Mouse (Mus musculus) fibroblast of lung, adult 2 months (primary cell): ENCODE results near the gene Ola1.

Experiments
- DNase-seq: peaks from one replicate; pipeline ENCODE4 v3.0.0-alpha.2; 2011; ENCODE audit warnings: low read depth

Gene Ola1

DNA sequence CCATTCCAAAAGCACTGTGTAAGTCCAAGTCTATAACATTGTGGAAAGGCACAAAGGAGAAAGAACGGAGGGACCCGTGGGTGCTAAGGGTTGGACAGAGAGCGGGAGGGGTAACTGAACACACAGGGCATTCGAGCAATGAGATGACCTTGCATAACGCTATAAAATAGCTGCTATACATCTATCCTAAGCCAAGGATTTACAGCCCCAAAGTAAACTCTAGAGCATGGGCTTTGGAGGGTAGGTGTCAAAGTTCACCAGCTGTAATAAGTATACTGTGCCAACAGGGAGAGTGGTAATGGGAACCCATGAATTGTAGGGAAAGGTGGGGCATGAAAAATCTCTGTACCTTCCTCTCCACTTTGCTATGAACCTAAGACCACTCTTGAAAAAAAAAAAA is at the start of gene Ola1:
Ola1 (minus strand) TSS at position 12 of the 400 bp plus-strand sequence.
- no peak for DNase-seq

DNA sequence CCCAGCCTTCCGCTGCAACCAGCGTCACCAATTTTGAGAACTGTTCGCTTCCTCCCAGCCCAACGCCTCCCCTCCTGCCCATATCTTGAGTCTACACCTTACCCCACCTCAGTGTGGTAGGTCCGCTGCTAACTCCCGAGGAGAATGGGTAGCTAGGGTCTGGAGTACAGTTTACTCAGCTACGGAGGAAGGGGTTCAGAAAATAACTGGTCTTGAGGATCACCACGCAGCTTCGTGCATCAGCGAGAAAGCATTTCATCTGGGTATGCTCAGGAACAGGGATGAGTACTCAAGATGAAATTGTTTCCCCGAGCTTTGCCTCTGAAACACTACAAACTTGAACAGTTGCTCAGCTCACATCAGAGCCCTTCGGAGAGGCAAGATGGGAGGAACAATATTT is 49.6 kb upstream of the Ola1 start:
- no peak for DNase-seq

DNA sequence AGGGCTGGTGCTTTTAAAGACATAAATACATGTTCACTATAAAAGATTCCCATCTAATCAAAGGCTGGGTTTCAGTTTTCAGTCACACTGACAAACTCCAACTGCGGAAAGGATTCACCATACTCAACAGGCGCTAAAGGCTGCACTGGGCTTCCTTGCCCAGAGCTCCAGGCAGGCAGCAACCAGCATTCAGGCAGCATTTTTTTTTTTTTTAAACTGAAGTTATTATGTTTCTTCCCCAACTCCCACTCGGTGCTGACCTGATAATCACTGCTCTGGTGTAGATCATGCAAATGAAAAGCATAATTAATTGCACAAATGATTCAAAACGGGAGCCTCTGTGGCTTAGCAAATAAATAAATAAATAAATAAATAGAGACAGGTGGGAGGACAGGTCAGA is 49.1 kb upstream of the Ola1 start:
- no peak for DNase-seq

DNA sequence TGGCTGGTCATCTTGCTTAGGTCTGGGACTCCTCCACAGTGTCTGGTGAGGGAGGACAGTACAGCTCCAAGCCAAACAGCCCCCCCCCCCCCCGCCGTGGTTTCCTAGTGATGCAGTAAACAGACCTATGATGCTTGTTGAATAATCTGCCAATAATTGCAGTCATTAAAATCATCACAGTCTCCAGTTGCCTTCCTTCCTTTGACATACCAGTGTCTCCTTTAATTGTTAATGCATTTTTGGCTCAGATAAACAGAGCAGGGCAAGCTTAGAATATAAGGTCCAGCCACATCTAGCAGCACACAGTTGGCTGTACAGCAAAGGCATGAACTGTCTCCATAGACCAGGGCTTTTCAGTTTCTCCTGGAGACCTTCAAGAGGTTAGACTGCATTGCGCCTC is 48.5 kb upstream of the Ola1 start:
- no peak for DNase-seq

DNA sequence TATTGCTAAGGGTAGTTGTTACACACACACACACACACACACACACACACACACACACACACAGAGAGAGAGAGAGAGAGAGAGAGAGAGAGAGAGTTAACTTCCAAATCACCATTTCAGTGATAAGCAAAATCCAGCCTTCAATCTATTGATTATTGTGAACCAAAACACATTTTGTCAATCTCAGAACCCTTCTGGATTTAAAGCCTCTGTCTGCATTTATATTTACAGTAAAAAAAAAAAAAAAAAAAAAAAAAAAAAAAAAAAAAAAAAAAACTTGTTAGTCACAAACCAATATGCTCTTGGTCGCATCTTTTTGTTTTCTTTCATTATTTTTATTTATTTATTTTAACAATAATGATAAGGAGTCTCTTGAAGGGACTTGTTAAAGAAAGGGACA is 47.9 kb upstream of the Ola1 start:
- DNase-seq = no peak

DNA sequence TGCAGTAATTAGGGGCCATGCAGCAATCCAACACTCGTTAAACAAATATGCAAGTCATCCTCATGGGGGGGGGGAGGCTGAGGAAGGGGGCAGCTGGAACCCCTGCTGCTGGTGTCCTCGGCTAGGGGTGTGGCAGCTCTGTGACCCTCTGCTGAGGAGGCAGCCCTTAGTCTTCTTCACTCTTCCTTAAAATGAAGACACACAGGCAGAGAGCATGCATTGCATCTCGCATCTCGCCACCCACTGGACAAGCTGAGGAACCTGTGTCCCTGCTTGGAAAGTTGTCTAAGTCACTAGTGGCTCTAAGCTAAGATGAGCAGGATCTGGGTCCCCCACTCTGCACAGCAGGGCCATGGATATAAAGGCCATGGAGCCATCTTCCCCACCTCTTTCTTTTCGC is 47.3 kb upstream of the Ola1 start:
- no peak for DNase-seq

DNA sequence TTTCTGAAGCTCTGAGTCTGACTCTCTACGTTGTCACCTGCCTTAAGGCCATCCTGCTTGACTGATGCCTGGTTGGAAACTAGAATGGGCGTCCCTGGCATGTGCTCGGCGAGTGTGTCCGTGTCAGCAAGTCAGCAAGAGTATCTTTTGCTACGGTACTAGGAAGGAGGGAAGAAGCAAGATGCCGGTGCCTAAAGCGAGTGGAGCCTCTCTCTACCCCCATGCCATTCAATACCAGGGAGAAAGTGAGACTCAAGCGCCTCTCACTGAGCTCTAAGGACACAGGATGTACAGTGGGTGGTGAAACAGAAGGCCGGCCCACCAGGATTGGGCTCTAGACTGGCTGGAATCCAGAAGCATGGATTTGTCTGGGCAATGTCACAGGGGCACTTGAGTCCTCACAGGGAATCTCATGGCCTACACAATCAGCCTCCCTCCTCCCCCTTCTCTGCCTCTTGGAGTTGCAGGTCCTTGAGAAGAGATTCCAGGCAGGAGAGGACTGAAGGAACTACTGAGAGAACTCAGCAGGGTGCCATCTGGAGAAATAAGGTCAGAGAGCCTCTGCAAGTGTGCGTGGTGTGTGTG is 46.0 kb upstream of the Ola1 start:
- DNase-seq = no peak

DNA sequence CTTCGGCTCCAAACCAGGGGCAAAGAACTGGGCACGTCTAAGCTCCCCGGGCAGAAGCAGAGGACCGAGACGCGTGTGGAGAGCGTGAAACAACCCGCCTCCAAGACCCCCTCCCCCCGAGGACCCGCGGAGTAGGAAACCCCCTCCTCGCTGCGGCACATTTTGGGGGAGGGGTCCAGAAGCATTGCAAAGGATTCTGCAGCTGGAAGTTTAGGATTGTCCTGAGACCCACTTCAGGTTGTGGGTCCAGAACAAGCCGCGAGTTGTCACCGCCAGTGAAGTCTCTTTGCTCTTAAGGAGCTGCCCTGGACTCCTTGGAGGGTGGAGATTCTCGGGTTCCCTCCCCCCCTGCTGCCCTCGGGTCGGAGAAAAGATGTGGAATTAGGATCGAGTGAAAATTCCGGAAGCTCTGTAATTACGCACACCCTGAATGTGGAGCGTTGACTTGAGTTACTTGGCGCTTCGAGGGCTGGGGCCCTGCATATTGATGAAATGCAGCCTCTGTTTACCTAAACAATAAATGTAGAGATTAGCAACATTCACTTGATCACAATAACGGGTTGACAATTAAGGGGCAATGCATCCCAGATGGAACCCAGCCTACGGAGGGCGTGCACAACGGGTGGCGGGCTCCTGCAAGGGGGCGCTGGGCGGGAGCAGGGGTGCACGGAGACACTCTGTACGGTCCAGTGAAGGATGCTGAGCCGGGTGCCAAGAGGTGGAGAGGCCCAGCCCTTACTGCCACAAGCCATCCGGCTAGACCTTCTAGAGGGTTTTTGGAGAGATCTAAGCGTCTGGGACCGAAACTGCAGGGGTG is 45.3 kb upstream of the Ola1 start:
- no peak for DNase-seq

DNA sequence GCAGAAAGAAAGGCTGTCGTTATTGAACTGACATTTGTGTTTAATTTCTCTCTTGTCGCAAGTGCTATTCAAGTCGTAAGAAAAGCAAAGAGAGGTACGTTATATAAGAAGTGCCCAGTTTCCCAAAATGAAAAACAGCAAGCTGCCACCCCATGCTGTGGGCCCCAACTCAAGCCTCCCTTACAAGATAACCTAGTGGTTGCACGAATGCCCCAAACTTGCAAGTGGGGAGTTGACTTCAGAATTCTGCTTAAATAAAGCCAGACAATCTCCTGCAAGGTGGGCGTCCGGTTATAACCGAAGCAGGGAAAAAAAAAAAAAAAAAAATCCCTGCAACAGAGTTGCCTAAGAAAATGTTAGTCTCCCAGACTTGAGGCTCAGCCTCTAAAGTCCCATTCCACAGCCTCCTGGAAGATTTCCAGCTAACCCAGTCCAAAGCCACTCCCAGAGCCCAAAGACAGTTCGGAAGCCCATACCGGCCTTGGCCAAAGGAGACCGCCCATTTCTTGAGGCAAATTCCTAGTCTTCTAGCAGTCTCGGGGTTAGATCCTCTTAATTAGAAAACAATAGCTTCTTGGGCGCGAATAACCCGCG is 44.5 kb upstream of the Ola1 start:
- DNase-seq = no peak

DNA sequence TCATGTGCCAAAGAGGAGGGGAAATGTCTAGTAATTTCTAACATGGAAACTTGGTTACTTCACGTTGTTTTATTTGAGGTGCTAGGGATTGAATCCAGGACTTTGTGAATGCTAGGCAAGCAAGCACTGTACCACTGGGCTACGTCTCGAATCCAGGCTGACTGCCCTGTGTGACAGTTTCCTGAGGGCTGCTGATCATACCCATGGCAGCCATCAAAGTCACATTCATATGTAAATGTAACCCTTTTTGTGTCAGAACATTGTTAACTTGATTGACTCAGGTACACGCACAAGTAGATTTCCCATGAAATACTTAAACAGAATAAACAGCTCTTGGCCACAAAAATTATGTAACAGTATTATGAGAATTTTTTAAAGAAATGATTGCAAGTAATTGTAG is 30.0 kb upstream of the Ola1 start:
- DNase-seq = no peak

DNA sequence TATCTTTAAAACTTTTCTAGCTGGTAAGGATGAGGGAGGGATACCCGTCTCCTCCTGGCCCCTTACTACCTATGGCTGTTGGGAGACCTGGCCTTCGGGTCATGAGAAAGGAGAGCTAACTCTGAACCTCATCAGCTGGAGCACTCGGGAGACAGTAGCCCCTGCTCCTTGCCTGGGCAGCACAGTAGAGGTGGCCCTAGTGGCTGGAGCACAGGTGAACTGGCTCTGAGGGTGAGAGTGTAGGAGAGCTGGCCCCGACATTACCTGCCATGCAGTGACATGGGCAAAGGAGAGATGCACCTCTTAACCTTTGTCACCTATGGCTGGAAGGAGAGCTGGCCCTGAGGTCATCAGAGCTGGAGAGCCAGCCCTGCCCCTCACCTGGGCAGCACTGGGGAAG is 22.6 kb upstream of the Ola1 start:
- no peak for DNase-seq

DNA sequence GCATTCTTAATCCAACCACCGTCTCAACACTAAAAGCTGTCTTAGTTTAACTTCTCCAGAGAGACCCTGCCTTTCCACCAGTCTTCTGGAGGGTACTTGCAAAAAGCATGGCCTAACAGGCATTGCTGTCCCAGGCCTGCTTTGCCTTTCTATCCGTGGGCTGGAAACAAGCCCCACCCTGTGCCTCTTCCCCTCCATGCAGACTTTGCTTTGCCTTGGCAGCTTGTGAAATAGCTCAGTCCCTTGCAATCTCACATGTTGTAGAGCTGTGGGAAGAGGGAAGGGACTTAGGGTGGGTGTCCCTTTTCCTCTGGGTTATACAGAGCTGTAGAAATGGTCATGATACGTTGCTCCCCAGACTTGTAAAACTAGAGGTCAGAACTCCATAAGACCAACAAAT is 12.4 kb upstream of the Ola1 start:
- no peak for DNase-seq

DNA sequence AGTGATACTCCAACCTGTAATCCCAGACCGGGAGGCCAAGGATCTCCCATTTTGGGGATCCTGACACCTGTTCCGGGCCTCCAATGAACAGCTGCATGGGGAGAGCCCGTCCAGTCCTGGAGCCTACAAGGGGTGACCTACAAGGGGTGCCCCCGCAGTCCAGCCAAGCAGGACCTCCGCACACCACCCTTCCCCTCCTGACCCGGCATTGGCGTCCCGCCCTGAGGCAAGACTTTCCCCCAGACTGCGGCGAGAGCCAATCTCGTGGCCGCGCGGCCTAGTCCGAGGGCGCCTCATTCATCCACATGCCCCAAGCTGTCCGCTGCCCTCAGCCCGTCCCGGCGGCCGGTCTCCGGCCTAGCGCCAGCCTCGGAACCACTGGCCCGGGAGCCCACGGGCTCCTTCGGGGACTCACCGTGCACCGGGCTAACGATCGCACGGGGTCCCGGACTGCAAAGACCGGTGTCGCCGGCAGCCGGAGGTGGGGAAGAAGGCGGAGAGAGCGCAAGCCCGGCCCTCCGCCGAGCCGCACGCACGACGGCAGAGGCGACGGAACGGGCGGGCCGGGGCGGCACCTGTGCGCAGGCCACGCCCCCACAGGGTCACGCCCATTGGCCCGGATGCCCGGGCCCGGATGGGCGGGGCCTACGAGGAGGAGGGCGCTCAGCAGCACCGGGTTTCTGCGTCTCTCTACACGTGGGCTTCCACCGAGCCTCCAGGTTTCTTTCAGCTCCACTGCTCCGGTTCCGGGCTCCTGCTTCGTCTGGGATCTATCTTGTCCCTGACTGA is 4.7 kb downstream of the Ola1 start:
- peak; percentile 63 for DNase-seq

DNA sequence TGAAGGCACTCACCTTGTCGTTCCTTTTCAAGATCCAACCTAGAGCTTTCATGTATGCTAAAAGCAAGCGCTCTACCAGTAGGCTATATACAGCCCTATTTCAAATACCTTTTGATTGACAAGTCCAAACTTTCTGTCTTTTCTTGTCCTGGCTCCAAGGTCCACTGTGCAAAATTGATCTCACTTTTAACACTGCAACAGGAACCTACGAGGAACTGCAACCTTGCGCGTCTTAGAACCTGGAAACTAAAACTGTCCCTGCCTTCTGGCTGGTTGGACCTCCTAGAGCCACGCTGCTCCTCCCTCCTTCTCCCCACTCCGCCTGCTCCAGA is 5.2 kb downstream of the Ola1 start:
- no peak for DNase-seq

DNA sequence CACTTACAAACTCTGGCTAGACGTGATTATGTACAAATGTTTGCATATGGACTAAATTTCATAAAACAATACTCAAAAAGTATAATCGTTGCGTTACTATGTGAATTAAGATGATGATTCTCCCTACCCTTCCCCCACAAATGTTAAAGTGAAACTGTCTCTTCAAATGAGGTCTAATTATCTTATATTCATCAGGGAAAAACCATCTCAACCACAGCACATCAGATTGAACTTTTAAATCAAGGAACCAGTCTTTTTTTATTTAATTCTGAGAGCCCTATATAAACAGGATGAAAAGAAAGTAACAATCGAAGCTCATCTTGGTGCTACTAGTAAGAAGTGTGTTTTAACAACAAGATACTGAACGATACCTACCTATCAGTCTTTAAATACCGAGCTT is 14.4 kb downstream of the Ola1 start:
- no peak for DNase-seq

DNA sequence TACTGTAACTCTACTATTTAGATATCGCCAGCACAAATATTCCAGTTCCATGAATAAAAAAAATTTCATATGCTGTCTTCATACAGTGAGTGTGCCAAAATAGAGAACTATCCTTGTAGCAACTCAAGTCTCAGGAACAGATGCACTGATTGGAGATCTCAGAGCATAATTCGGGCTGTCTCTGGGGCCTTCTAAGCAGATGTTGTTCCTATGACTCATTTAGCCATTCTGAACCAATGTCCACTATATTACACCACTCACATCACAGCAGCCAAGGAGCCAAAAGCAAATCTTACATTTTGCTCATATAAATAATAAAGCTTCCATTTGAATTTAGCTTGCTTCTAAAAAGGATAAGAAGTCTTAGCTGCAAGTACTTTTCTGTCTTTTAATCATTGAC is 30.2 kb downstream of the Ola1 start:
- no peak for DNase-seq

DNA sequence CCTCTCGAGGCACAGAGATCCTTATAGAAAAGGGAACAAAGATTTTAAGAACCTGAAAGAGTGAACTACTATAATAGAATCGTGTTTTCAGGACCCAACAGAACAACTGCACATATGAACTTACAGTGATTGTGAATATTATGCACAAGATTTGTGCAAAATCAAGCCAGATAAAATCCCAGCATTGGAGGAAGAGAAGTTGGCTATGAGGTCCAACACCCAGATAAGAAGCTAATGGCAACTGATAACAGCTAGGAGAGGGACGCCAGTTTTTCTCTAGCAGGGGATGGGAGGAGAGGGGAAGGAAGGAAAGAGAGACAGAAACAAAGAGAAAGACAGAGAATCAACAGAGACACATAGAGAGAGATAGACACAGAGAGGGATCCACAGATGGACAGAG is 33.5 kb downstream of the Ola1 start:
- no peak for DNase-seq

DNA sequence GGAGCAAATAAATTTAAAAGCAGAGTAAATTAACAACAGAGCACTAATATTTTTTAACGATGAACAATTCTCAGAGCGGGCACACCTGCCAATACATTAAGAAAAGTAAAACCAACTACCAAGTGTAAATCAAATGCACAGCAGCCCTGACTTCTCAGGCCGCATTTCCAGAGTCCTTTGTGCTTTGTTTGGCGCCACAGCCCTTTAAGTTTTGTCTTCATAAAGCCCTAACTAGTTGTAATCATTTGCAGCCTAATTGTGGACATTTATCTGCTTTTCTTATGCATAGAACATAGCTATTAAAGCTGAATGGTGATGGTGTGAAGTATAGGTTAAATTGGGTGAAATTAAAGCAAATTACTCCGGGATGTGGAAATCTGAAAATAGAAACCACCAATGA is 49.2 kb downstream of the Ola1 start:
- DNase-seq = no peak

DNA sequence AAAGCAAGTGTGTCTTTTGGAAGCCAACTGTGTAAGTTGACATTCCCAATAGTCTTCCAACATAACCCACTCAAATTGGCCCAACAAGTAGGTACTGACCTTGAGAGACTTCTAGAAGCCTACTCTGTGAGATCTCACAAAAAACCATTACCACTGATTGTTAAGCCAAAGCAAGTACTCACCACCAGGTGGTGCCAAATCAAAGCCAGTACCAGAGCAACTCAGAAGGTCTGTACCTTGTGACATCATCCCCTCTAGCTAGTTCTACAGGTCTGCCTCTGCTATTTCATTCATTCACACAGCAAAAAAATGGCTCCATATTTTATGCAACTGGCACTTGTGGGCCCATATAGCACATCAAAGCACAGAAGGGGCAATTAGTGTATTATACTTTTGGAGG is 51.6 kb downstream of the Ola1 start:
- DNase-seq = peak; percentile 11

DNA sequence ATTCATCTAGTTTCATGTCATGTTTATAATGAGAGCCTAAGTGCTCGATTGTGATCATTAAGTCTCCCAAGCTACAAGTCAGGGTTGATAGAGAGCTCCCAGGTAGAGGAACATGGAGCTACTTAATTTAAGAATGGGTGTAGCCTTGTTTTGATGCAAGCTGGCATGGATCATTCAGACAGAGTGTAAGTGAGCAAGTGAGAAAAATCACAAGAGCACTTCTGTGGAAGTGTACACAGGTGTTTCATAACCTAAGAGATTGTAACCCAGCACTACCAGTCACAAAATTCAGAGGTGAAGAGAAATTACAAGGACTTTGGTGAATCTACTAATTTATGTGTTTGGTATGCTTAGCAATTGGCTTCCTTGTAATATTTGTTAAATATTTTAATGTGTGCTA is 54.1 kb downstream of the Ola1 start:
- no peak for DNase-seq

DNA sequence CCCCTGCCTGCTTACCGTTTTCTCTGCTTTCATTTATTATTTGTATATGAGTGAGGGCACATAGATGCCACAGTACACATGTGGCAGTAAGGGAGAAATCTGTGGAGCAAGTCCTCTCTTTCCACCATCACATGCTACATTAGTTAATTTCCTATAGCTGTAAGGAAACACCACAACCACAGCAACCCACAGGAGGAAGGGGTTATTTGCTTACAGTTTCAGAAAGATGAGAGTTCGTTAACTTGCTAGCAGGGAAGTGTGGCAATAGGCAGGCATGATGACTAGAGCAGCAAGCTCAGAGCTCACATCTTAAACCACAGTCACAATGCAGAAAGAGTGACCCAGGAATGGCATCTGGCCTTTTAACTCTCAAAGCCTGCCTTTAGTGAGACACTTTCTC is 58.0 kb downstream of the Ola1 start:
- DNase-seq = no peak

DNA sequence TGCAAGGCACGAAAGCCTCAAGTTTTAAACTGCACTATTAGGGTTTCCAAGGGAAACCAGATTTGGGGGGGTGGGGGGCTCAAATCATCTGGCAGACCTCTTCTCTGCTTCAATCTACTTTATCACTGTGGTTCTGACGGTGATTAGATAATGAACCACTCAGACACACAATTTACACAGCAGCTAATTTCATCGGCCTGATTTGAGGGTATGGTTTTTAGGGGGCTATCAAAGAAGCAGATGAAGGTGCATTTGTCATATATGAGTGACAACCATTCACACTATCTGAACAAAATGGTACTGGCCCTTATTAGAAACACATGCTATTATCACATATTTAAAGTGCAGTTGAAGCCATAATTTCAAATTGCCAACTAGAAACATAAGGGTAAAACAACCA is 61.5 kb downstream of the Ola1 start:
- DNase-seq = no peak

DNA sequence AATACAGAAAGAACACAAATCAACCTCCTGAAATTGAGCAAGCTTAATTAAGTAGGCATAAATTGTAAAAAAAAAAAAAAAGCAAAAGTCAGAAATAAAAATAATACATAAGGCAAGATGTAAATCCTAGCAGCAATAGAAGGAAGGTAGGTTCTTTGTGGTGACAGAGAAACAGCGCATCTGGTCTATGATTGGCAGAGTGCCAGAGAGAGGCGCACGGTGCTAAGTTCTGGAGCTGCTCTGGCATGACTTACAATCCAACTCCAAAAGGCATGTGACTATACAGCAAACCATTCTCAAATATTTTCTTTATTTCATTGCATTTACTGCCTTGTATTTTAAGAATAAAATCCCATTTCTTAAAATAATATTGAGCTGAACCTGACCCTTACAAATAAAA is 68.2 kb downstream of the Ola1 start:
- no peak for DNase-seq
